Mouse (Mus musculus) cerebellum, adult (tissue): ENCODE results near the gene Bcl2l1.

Source experiments
- ATAC-seq: cut with Nextera tagmentation; 2 replicates; pipeline ENCODE4 v1.9.2; 2017; ENCODE audit warnings: mild to moderate bottlenecking, moderate library complexity, mixed read lengths; ENCODE audit not compliant: insufficient number of reproducible peaks, low FRiP score, low TSS enrichment

Gene Bcl2l1

GRCm38 (mm10) chr2:152740490-152740889 lies 91.0 kb downstream of the Bcl2l1 start:
- ATAC-seq, result no peak

GRCm38 (mm10) chr2:152739842-152740260 lies 91.7 kb downstream of the Bcl2l1 start:
- ATAC-seq, result no peak

DNA sequence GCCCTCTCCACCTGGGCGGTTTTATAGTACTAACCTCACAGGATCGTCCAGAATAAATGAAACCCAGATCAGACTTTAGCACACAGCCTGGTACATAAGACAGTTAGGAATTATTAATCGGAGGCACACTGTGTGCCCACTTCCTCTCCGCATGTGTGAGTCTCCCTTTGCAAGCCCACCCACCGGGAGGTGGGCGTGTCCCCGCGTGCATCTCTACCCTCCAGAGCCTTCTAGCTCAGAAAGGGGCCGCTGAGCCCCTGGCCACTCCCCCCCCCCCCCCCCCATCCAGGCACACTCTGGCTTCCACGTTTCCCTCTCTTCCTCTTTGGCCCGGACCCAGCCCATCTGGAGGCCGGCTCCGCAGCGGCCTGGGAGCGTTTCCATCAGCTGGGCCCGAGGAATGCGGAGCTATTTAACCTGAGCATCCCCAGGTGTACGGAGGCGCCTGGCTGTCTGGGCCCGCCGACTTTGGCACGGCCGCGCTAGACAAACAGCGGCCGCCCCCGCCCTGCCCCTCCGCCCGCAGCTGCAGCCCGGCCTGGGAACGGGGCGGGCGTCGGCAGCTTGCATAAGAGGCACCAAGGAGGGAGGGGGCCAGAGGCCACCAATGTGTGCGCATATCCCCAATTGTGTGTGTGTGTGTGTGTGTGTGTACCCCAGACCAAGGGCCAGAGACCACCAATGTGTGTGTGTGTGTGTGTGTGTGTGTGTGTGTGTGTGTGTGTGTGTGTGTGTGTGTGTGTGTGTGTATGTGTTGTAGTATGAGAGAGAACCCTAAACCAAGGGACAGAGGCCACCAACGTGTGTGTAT lies 92.3 kb downstream of the Bcl2l1 start:
- no peak for ATAC-seq

GRCm38 (mm10) chr2:152738341-152738740 lies 93.2 kb downstream of the Bcl2l1 start:
- ATAC-seq, result no peak

GRCm38 (mm10) chr2:152737306-152738221 lies 94.0 kb downstream of the Bcl2l1 start:
- ATAC-seq, result no peak

DNA sequence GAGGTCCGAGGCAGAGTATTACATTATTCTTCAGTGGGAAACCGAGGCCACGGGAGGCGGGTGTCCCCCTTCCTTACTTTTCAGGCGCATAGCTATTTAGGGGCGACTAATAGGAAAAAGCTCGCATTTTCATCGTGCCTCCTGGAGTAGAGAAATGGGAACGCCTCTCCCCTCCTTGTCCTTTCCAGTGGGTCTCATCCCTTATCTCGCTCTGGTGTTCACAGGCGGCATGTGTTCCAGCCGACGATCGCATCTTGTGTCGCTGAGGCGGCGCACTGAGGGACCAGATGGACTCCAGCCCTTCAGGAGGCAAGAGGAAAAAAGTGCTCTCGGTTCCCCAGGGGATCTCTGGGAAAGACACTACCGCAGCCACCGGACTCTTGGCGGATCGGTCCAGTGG lies 94.8 kb downstream of the Bcl2l1 start:
- ATAC-seq, result no peak

- ATAC-seq, result no peak
Observed at GRCm38 (mm10) chr2:152736090-152736601, 95.4 kb downstream of the Bcl2l1 start, which contains the start of gene Id1. Gene Id1 (plus strand): TSS chr2:152736251.

GRCm38 (mm10) chr2:152734984-152735383 lies 96.5 kb downstream of the Bcl2l1 start:
- ATAC-seq, result peak; percentile 57; the same call in 1 of the 2 replicates

DNA sequence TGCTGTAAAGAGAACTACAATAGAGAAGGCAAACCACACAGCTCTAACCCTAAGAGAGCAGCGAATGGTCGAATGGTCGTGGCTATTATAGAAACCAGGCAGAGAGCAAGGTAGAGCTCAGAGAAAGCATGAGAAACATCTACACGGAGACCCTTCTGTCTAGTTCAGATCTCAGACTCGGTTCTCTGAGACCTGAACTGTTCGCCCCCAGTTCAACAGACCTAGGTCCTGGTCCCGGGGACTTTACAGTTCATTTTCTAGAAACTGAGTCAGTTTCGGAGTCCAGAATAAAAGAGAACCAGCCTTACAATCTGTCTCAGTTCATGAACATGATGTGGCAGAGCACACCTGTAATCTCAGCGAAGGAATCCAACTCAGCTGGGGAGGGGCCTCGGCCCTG lies 97.0 kb downstream of the Bcl2l1 start:
- ATAC-seq, result no peak

DNA sequence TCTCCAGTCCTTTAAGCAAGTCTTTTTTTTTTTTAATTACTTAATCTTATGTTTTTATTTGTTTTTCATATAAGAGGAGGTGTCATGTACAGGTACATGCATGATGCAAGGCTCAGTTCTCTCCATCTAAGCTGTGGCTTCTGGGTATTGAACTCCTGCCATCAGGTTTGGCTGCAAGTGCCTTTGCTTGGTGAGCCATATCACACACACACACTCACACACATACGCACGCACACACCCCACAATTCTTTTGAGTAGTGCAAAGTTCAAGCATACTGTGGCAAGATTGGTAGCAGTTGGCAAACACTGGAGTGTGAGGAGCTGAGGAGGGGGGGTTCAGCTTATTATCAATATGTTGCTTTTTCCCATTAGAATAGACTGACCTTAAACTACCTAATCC lies 98.3 kb downstream of the Bcl2l1 start:
- no peak for ATAC-seq
